Mouse (Mus musculus) midbrain, embryonic 14.5 days (tissue): ENCODE data around the gene Pdcd2l. TPM values are rescaled to one million over a fixed set of nuclear protein-coding genes. Genes with fewer than 3 reads are reported as not detected.

Experiments used
- ATAC-seq: fragments of 200-750 bp; cut with Nextera tagmentation; 2 replicates; pipeline ENCODE4 v1.8.0; 2017; ENCODE audit warnings: moderate number of reproducible peaks, moderate library complexity; ENCODE audit not compliant: low FRiP score, low TSS enrichment
- DNase-seq: peaks from one replicate; pipeline ENCODE4 v3.0.0-alpha.2; 2015
- H3K27ac ChIP-seq: fragments of 300-500 bp; sonication (generic); replicated peaks from 2 replicates; pipeline ENCODE4 v1.5.1; 2014; ENCODE audit warnings: mild to moderate bottlenecking, low read depth, low read length, moderate library complexity
- H3K27me3 ChIP-seq: fragments of 300-500 bp; sonication (generic); 2 replicates; pipeline ENCODE4 v1.6.1; 2014; ENCODE audit warnings: low read length, control low read depth, mixed read lengths; ENCODE audit not compliant: control insufficient read depth, insufficient read depth
- H3K36me3 ChIP-seq: fragments of 300-500 bp; sonication (generic); 2 replicates; pipeline ENCODE4 v1.6.1; 2014; ENCODE audit warnings: low read length, control low read depth; ENCODE audit not compliant: control insufficient read depth, insufficient read depth
- H3K4me1 ChIP-seq: fragments of 300-500 bp; sonication (generic); 2 replicates; pipeline ENCODE4 v1.6.1; 2014; ENCODE audit warnings: mild to moderate bottlenecking, antibody characterized with exemption, low read length, control low read depth; ENCODE audit not compliant: control insufficient read depth, insufficient read depth
- H3K4me2 ChIP-seq: fragments of 300-500 bp; sonication (generic); 2 replicates; pipeline ENCODE4 v1.6.1; 2014; ENCODE audit warnings: mild to moderate bottlenecking, low read length, moderate library complexity
- H3K4me3 ChIP-seq: fragments of 300-500 bp; sonication (generic); replicated peaks from 2 replicates; pipeline ENCODE4 v1.5.1; 2014; ENCODE audit warnings: low read depth, low read length
- H3K9ac ChIP-seq: fragments of 300-500 bp; sonication (generic); replicated peaks from 2 replicates; pipeline ENCODE4 v1.6.1; 2014; ENCODE audit warnings: mild to moderate bottlenecking, low read length, moderate library complexity
- H3K9me3 ChIP-seq: fragments of 300-500 bp; sonication (generic); 2 replicates; pipeline ENCODE4 v1.6.1; 2016; ENCODE audit warnings: low read length, control low read depth, mixed read lengths; ENCODE audit not compliant: control insufficient read depth
- WGBS: fragments of 180-500 bp; shearing (Covaris S2); extraction: QIAGEN DNeasy Blood & Tissue Kit; methylation state at CpG from one replicate; pipeline ENCODE4 v1.1.7; 2014; 5-methylcytosine and 5-hydroxymethylcytosine counted together
- polyA plus RNA-seq: library from polyadenylated mRNA; unstranded; fragments of >200 nt; fragmentation: Nextera tagmentation; extraction: Ambion mirVana; gene quantifications from 2 replicates; pipeline ENCODE4 v1.2.1, GENCODE M21; 2014

Pdcd2l gene
- polyA plus RNA-seq, 1 experiment from 2014 or later, result 77.4 TPM

DNA sequence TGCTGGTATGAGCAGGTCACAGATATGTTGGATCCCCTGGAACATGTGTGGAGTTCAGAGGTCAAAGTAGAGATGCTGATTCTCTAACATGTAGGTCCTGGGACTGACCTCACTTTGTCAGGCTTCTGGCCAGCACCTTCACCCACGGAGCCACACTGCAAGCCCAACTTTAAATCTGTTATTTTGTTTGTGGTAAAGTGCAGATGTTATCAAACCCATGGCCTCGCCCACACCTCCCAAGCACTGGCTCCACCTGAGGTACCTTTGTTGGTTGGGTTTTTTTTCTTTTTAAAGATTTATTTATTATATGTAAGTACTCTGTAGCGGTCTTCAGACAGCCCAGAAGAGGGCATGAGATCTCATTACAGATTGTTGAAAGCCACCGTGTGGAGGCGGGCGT is 57.0 kb downstream of the Pdcd2l start:
- WGBS, result 92% methylated on average over 6 of the region's 6 CpGs

More for the DNA sequence above, 57.0 kb downstream of the Pdcd2l start:
- DNase-seq (no peak), ATAC-seq (no peak)
- Histone ChIP-seq H3K9ac (no peak overlapping the region), H3K27ac (no peak overlapping the region), H3K4me1 (no peaks in the 10 kb centered on the region), H3K9me3 (no peaks in the 10 kb centered on the region), H3K4me2 (no peak overlapping the region), H3K27me3 (no peaks in the 10 kb centered on the region), H3K36me3 (peaks cover 45% of the 10 kb centered on the region), H3K4me3 (no peak overlapping the region)

Other genes starting within 250 kb of the Pdcd2l start
- gene Scgb2b27, start 182.7 kb downstream of the Pdcd2l start, polyA plus RNA-seq, result not detected in 2 replicates
- gene Scgb1b27, start 175.2 kb downstream of the Pdcd2l start, polyA plus RNA-seq, result not detected in 2 replicates
- not detected in 2 replicates for gene Scgb1b30, start 101.2 kb downstream of the Pdcd2l start, polyA plus RNA-seq
- 2.8 TPM in 2 replicates for gene Wtip, start 63.4 kb downstream of the Pdcd2l start, polyA plus RNA-seq
- 159 and 203 TPM in 2 replicates for gene Uba2, start 27.1 kb downstream of the Pdcd2l start, polyA plus RNA-seq
- gene Gpi1, start 33.7 kb upstream of the Pdcd2l start, polyA plus RNA-seq, result 192 and 216 TPM in 2 replicates
- gene Gm6096, start 54.4 kb upstream of the Pdcd2l start, polyA plus RNA-seq, result 0.84 TPM in 1 of 2 replicates, not detected in the other
- gene 4931406P16Rik, start 116.9 kb upstream of the Pdcd2l start, polyA plus RNA-seq, result 36.7 and 40.6 TPM in 2 replicates
- 46.1 and 48.9 TPM in 2 replicates for gene Lsm14a, start 196.7 kb upstream of the Pdcd2l start, polyA plus RNA-seq